Mouse (Mus musculus) heart, adult 2 months (tissue): ENCODE data around the gene Sesn3. TPM values are rescaled to one million over a fixed set of nuclear protein-coding genes. Genes with fewer than 3 reads are reported as not detected.
"Not testable (repeated sequence)": the region's sequence is repeated elsewhere in the genome, so short reads cannot be mapped to it uniquely, and the experiment has no call there.

ENCODE experiments used
- DNase-seq, 2 experiments: peaks; one replicate each; pipeline ENCODE4 v3.0.0; 2021
- H3K27ac ChIP-seq: fragments of 200-600 bp; 2 replicates; pipeline ENCODE4 v1.8.1; 2022
- H3K27me3 ChIP-seq: fragments of 200-500 bp; 2 replicates; pipeline ENCODE4 v1.6.1; 2012; ENCODE audit warnings: mild to moderate bottlenecking, low read length, inconsistent platforms, mixed read lengths; ENCODE audit not compliant: control insufficient read depth, insufficient read depth
- H3K36me3 ChIP-seq: fragments of 200-500 bp; 2 replicates; pipeline ENCODE4 v1.6.1; 2012; ENCODE audit warnings: low read length, inconsistent platforms; ENCODE audit not compliant: control insufficient read depth, insufficient read depth
- H3K4me1 ChIP-seq: fragments of 200-500 bp; 2 replicates; pipeline ENCODE4 v1.6.1; 2011; ENCODE audit warnings: low read length; ENCODE audit not compliant: control insufficient read depth, insufficient read depth
- H3K4me3 ChIP-seq: fragments of 200-600 bp; 2 replicates; pipeline ENCODE4 v1.8.1; 2022
- H3K79me2 ChIP-seq: fragments of 200-500 bp; replicated peaks from 2 replicates; pipeline ENCODE4 v1.6.1; 2012; ENCODE audit warnings: mild to moderate bottlenecking, inconsistent platforms, low read length, moderate library complexity, mixed read lengths; ENCODE audit not compliant: control insufficient read depth, insufficient read depth
- H3K9ac ChIP-seq: fragments of 200-500 bp; 2 replicates; pipeline ENCODE4 v1.6.1; 2012; ENCODE audit warnings: low read depth, mild to moderate bottlenecking, control low read depth, inconsistent platforms, low read length, mixed read lengths
- CTCF ChIP-seq: fragments of 200-600 bp; IDR thresholded peaks from 2 replicates; pipeline ENCODE4 v1.8.1; 2022; ENCODE audit warnings: antibody characterized with exemption, mild to moderate bottlenecking, moderate library complexity
- EP300 ChIP-seq: fragments of 200-500 bp; IDR thresholded peaks from 2 replicates; pipeline ENCODE4 v1.6.1; 2011; ENCODE audit warnings: low read depth, low read length, control low read depth; ENCODE audit not compliant: insufficient read depth
- POLR2A ChIP-seq: fragments of 200-500 bp; IDR thresholded peaks from 2 replicates; pipeline ENCODE4 v1.6.1; 2011; ENCODE audit warnings: mild to moderate bottlenecking, low read depth, low read length, control low read depth; ENCODE audit not compliant: insufficient read depth
- whole genome bisulfite sequencing: fragments of 180-500 bp; shearing (Covaris S2); methylation state at CpG from one replicate; pipeline ENCODE4 v1.1.7; 2018; 5-methylcytosine and 5-hydroxymethylcytosine counted together
- intact Hi-C: fragments of 180-260 bp; cut with DNase I; formaldehyde crosslinking; loops from one replicate; pipeline ENCODE4 v1.15.1; 2025
- polyA plus RNA-seq: library from polyadenylated mRNA; depleted of rRNA; stranded (reverse); fragments of >200 nt; gene quantifications from 2 replicates; pipeline ENCODE4 v1.2.3, GENCODE M21; 2012
- total RNA-seq, 2 experiments: library from RNA; stranded (reverse); gene quantifications; 2 replicates each; pipeline ENCODE4 v1.2.3; 2021

The Sesn3 gene
- total and polyA plus RNA-seq, 3 experiments, result 3.9 to 23.9 (median 21.0) TPM

- H3K4me3 ChIP-seq, result no peak overlapping the region
- no peaks in the 10 kb centered on the region for H3K36me3 ChIP-seq
- H3K9ac ChIP-seq, result no peak overlapping the region
- H3K27me3 ChIP-seq, result no peaks in the 10 kb centered on the region
- intact Hi-C loops, result no loop called here
- H3K27ac ChIP-seq, result no peak overlapping the region
- TF ChIP-seq POLR2A, result no peak
- TF ChIP-seq CTCF, result no peak
- no peak for TF ChIP-seq EP300
- no peaks in the 10 kb centered on the region for H3K79me2 ChIP-seq
- H3K4me1 ChIP-seq, result no peaks in the 10 kb centered on the region
- WGBS, result 78% methylated on average over 4 of the region's 4 CpGs
- no peak for DNase-seq
Measured at GRCm38 (mm10) chr9:14335829-14336228, 61.0 kb downstream of the Sesn3 start.

GRCm38 (mm10) chr9:14336901-14337300 lies 62.0 kb downstream of the Sesn3 start:
- no peak overlapping the region for H3K4me3 ChIP-seq
- H3K9ac ChIP-seq, result no peak overlapping the region
- 79% methylated on average over 3 of the region's 3 CpGs for WGBS
- H3K4me1 ChIP-seq, result no peaks in the 10 kb centered on the region
- no peak overlapping the region for H3K27ac ChIP-seq
- intact Hi-C loops, result no loop called here
- no peak for TF ChIP-seq CTCF
- no peak for TF ChIP-seq EP300
- no peak for TF ChIP-seq POLR2A
- no peaks in the 10 kb centered on the region for H3K27me3 ChIP-seq
- H3K36me3 ChIP-seq, result no peaks in the 10 kb centered on the region
- DNase-seq, result no peak
- H3K79me2 ChIP-seq, result no peaks in the 10 kb centered on the region

- H3K27ac ChIP-seq, result no peak overlapping the region
- H3K36me3 ChIP-seq, result no peaks in the 10 kb centered on the region
- WGBS, result 54% methylated on average over 3 of the region's 3 CpGs
- no peaks in the 10 kb centered on the region for H3K79me2 ChIP-seq
- no peak overlapping the region for H3K4me3 ChIP-seq
- TF ChIP-seq EP300 (no peak), POLR2A (no peak), CTCF (no peak)
- H3K4me1 ChIP-seq, result no peaks in the 10 kb centered on the region; the same call in 1 of the 2 replicates
- no peak overlapping the region for H3K9ac ChIP-seq
- intact Hi-C loops, result no loop called here
- no peak for DNase-seq
- H3K27me3 ChIP-seq, result no peaks in the 10 kb centered on the region
Measured at GRCm38 (mm10) chr9:14338701-14339100, 63.8 kb downstream of the Sesn3 start.

GRCm38 (mm10) chr9:14342041-14342668 lies 67.3 kb downstream of the Sesn3 start:
- Histone ChIP-seq H3K9ac (no peak overlapping the region), H3K4me3 (no peak overlapping the region), H3K36me3 (no peaks in the 10 kb centered on the region), H3K79me2 (no peaks in the 10 kb centered on the region), H3K27ac (no peak overlapping the region), H3K27me3 (no peaks in the 10 kb centered on the region), H3K4me1 (no peaks in the 10 kb centered on the region; the same call in 1 of the 2 replicates)
- intact Hi-C loops, result loop anchor here (1.0 to 5.0 kb wide), 3 partner anchors 453 to 1110 kb away; no protein-coding TSS in a partner anchor
- DNase-seq, result peak; percentile 49 to 78
- 58% methylated on average over 4 of the region's 4 CpGs for WGBS
- TF ChIP-seq CTCF (peak; percentile 90), EP300 (peak; percentile 72), POLR2A (no peak)

- intact Hi-C loops, result loop anchor here (5.0 kb wide), 1 partner anchor 351 kb away; no protein-coding TSS in a partner anchor
- not testable (repeated sequence) for H3K9ac ChIP-seq, H3K4me3 ChIP-seq, DNase-seq, H3K36me3 ChIP-seq, H3K27ac ChIP-seq, H3K79me2 ChIP-seq, H3K27me3 ChIP-seq, H3K4me1 ChIP-seq
- 81% methylated on average over 4 of the region's 4 CpGs for WGBS
Measured at GRCm38 (mm10) chr9:14345866-14346265, 71.0 kb downstream of the Sesn3 start.

- DNase-seq, result peak; percentile 11 to 27
- intact Hi-C loops, result loop anchor here (2.0 to 5.0 kb wide), 2 partner anchors 38 to 349 kb away; no protein-coding TSS in a partner anchor
- WGBS, result 65% methylated on average over 4 of the region's 4 CpGs
Measured at GRCm38 (mm10) chr9:14348416-14348815, 73.5 kb downstream of the Sesn3 start.

More at GRCm38 (mm10) chr9:14348416-14348815, 73.5 kb downstream of the Sesn3 start:
- no peaks in the 10 kb centered on the region for H3K4me1 ChIP-seq
- no peaks in the 10 kb centered on the region for H3K27me3 ChIP-seq
- no peaks in the 10 kb centered on the region for H3K79me2 ChIP-seq
- no peaks in the 10 kb centered on the region for H3K36me3 ChIP-seq
- TF ChIP-seq CTCF, result peak; percentile 89
- TF ChIP-seq POLR2A, result no peak
- no peak overlapping the region for H3K9ac ChIP-seq
- H3K4me3 ChIP-seq, result no peak overlapping the region
- H3K27ac ChIP-seq, result no peak overlapping the region
